Mouse (Mus musculus) megakaryocyte, adult 5-6 weeks (primary cell): ENCODE data around the gene C1qtnf6. TPM values are rescaled to one million over a fixed set of nuclear protein-coding genes. Genes with fewer than 3 reads are reported as not detected.
A peak's percentile ranks its signal among the peaks of the same experiment; 100 is the strongest.

ENCODE experiments used
- ATAC-seq: 2 replicates; pipeline ENCODE4 v1.8.0; 2016; ENCODE audit warnings: mild to moderate bottlenecking, inconsistent platforms; ENCODE audit not compliant: poor library complexity, severe bottlenecking
- total RNA-seq, 2 experiments: library from RNA; stranded (forward) in 1 of 2; stranded (reverse) in 1 of 2; fragments of 153-499, 151-499 nt in 1 of 2; fragments of 221-1000, 200-1000 nt in 1 of 2; gene quantifications; 2 replicates each; pipeline versions ENCODE4 v1.2.3 to v1.2.4; 2015 to 2017

The C1qtnf6 gene
- total RNA-seq, 2 experiments from 2014 or later = 2.7 TPM; not detected in 1

DNA sequence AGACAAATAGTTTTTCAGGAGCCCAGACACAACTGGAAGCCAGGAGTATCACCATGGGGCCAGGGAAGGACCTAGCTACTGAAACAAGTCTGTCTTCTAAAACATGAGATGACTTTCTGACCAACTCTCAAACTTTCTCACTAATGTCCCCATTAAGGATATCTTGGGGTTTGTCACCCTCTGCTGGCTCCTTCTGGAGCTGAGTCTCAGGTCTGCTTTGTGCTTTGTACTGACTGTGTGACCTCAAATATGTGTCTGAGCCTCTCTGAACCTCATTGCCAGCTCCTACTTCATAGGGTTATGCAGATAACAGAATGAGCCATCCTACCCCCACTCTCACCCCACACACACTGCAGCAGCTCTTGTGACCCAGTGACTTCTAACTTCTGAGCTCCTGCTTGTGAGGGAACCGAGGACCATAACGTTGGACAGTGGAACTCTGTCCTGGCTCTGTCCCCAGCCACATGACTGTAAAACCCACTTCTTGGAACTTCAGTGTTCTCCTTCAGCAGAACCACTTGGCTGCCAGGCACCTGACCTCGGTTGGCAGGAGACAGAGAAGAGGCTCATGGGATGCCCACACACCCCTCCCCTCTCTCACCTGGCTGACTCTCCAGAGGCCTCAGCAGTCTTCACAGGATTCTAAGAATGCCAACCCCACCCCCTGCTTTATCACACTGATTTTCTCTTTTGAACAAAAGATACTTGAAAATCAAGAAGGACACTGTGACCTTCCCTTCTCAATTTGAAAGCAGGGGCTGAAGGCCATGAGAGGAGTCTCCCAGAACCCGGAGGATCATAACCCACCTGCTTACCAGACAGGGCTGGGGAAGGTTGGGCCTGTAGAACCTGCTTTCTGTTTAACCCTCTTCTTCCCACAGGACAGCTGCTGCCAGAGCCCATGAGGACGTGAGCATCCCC lies 16.5 kb upstream of the C1qtnf6 start:
- ATAC-seq = no peak

DNA sequence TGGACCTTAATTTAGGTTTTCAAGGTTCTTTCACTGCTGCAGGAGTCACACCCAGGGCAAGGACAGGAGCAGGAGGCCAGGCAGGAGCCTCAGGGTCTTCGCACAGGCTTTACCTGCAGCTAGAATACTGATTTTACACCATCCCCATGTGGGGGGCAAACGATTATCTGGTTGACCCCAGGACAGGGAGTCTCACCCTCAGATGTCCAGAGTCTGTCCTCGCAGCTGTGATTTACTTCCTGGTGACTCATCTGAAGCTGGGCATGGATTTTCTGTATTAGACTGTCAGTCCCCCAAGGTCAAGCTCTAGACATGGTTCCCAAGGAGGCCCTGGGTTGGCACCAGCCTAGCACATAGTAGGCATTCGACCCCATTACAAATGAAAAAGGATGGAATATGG lies 14.8 kb upstream of the C1qtnf6 start:
- ATAC-seq = no peak

DNA sequence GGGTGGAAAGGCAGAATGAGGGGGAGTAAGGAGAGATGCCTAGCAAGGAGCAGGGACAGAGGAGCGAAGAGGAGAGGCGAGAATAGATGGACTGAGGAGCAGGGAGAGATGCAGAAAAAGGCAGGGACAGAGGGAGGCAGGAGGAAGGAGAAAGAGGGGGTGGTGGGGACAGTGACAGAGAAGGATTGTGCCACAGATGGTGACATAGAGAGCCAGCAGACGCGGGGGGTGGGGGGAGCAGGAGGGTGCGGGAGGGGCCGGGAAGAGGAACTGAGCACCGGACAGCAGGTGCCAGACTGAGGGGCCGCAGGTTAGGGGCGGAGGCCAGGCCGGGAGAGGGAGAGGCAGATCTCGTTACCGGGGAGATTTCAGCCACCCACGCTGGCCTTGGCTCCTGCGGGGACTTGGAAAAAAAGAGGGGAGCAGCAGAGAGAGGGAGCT lies 13.4 kb upstream of the C1qtnf6 start, which contains the start of gene Sstr3:
Sstr3 (minus strand) TSS at position 125 of the 441 bp plus-strand sequence.
- ATAC-seq = peak; percentile 47; the same call in 1 of the 2 replicates

DNA sequence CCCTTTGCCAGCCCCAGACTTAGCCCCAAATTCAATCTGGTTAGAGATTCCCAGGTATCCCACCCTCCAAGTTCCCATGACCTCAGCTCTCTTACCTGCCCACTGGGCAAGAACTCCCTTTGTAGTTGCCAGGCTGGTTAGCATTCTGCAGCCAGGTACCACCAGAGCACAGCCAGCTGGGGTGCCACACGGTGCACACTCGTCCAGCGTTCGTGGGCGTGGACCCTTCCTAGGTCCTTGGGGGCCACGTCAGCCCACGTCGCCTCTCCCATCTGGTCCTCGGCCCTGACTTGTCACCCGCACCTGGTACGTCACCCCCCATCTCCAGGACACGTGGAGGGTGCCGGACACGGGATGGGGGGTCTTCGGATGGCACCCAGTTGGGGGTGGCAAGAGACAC lies 12.8 kb upstream of the C1qtnf6 start:
- no peak for ATAC-seq

DNA sequence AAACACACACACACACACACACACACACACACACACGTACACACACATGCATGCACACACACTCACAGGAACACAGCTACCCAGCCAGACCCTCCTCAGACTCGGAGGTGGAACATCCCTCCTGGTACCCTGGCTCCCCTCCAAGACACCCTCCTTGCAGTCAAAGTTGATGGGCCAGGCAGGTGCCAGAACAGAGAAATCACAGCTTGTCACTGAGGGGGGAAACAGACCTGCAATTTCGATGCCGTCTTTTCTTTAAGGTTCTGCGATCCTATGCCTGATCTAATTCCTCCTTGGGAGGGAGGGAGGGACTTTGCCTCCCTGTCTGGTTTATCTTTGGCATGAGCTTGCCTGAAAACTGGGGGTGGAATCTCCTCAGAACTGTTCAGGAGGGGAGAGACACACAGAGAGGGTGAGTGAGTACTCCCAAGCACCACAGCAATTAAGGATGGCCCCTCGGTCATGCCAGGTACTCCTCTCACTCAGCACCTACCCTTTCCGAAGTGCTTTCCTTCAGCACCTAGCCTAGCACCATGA lies 11.6 kb upstream of the C1qtnf6 start:
- no peak for ATAC-seq

DNA sequence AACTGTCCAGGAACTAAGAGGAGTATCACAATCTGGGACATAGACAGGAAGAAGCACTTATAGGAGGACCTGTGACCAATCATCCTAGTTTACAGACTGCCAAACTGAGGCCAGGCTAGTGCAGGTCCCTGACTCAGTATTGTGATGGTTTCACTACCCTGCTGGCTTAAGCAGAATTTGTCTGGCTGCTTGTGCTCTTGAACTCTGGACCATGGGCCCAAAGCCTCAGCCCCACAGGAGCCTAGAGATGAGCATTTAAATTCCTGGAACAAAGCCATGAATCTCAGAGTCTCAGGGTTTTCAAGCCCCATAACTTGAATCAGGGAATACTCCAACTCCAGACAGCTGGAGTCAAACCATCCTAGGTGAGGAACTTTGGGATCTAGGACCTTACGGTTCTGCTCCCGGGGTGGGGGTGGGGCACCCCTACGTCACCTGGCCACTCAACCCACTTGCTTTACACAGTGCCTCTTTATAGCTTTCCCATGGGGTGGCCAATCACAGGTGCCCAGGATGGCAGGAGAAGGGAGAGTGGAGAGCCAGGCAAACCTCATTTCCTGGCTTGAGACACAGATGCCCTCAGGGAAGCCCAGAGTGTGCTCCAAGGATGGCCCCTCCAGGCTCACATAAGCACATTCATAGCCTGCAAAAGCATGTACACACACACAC lies 11.0 kb upstream of the C1qtnf6 start:
- ATAC-seq = no peak

DNA sequence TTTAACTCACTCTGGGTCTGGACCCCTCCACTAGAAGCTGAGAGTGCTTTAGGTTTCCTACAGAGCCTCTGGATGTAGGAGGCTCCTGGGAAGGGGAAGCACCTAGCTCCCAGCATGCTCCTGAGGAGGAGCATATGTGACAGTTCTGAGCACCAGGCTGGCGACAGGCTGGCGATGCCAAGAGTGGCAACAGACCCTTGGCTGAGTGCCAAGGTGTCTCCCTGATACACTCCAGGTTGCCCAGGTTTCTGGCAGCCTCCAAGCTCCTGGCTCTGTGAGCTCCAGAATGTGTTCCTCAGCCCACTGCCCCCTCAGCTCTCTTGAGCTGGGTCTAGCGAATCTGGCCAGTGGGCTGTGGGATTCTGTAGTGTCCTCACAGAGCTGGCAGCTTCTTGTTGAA lies 10.4 kb upstream of the C1qtnf6 start:
- no peak for ATAC-seq

DNA sequence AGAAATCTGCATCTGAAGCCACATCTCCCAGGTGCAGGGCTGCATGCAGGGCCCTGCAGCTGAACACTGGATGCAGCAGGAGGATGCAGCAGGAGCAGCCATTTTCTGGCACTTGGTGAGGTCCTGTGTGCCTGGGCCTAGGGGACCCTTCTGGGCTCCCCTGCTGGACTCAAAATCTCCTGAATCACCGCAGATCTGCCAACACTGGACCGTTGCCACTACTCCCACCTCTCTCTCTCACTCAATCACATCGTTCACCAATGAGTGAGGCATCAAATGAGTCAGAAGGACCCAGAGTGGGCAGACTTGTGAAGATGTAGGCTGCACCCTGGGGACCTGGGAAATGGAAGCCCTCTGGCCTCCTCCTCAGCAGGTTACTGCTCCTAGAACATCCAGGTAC lies 9.8 kb upstream of the C1qtnf6 start:
- ATAC-seq = no peak

DNA sequence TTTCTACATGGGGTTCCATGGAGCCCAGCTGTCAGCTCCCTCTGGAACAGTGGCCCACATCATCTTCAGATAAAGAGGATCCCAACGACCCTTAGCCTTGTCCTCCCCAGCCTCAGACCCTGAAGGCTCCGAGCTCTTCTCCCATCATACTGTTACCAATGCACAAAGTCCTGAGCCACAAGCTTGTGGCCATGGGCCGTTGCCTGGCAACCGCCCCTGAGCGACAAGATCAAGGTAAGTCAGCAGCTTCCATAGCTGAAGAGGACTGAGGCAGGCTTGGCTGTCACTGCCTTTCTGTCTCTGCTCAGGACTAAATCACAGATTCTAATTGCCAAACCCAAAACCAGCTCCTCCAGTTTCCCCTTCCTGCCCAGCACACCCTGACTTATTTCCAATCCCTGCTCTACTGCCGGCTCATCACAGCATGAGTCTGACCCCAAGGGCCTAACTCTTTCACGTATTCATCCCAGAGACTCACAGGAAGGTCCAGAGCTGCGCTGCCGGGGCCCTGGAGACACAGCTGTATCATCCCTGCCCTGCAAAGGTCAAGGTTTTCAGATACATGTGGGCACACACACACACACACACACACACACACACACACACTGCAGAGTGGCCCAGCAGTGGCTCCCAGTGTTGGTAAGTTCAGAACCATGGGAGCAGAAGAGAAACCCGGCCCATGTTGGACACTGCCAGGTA lies 4.7 kb upstream of the C1qtnf6 start:
- ATAC-seq = no peak

DNA sequence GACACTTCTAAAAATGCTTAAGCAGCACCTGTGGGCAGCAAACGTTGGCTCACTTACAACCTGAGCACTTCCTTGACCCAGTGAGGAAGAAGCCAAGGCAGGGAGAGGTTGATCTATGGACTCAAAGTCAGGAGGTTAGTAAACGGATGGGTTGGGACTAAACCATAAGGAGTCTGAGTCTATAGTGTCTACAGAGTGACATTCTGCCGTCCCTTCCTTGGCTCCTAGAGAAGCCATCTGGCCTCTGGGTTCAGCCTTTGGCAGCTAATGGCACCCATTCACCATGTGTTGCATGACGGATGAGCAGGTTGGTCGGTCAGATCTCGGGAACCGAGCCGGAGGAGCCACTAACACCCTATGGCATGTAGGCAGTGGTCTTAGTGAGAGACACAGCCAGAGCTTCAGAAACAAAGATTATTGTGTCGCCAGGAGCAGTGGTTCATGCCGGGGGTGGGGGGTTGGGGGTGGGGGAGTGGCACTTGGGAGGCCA lies 2.2 kb upstream of the C1qtnf6 start:
- no peak for ATAC-seq

DNA sequence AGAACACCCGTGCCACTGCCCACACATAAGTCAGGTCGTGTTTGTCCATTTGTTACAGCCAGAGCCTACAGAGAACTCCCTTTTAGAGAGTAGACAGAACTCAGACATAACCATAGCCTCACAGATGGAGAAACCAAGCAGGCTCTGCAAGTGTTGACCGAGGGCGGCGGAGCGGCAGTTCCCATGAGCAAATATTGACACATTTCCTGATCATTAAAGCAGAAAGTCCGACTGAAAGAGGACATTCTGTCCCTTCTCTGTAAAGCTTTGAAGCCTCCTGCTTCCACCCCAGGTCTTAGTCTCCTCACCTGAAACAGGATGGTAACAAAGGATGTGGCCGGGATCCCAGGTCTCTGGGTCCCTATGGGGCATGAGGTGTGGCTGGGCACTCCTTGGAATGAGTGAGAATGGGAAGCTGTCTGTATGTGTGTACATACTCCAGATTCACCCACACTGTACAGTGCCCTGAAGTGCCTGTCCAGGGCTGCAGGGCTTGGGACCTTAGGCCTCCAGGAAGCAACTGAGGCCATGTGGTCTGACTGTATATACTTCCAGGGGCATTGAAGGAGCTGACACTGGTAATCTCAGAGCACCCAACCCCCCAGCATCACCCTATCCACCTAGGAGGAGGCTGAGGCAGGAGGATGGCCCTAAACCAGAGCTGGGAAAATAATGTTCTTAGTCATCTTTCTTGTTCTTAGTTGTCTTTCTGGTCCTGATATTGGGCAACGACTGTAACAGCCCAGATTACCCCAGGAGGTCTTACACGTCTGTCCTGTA lies 1.5 kb upstream of the C1qtnf6 start:
- no peak for ATAC-seq

DNA sequence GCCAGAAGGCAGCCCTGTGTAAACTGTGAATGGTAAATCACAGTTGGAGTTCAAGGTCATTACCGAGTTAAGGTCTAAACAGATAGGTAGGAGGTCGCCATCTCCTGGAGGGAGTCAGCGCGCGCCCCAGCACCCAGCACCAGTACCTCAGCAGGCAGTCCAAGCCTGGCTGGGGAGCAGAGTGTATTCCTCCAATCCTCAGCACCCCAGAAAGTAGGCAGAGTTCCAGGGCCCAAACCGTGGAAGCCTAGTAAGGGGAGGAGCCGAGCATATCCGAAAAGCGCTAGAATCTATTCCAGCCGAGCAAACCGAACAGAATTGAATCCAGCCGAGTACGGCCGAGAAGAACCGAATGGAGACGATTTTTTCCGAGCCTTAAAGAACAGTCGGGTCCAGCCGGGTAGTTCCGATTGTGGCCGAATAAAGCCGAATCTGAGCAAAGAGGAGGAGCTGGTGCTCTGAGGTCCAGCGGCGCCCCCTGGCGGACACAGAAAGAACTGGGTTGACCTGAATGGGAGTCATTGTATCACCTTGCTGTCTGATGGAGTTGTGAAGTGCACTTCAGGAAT lies 769 bp upstream of the C1qtnf6 start:
- peak; percentile 90 for ATAC-seq

DNA sequence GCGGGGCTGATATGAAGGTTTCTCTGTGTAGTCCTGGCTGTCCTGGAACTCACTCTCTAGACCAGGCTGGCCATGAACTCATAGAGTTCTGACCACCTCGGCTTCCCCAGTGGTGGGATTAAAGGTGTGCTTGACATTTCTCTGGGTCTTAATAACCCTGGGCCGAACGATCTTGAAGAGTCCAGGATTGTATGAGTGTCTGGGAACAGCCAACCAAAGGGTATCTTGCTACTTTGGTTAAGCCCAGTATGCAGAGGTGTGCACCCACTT lies 170 bp upstream of the C1qtnf6 start:
- ATAC-seq = no peak

DNA sequence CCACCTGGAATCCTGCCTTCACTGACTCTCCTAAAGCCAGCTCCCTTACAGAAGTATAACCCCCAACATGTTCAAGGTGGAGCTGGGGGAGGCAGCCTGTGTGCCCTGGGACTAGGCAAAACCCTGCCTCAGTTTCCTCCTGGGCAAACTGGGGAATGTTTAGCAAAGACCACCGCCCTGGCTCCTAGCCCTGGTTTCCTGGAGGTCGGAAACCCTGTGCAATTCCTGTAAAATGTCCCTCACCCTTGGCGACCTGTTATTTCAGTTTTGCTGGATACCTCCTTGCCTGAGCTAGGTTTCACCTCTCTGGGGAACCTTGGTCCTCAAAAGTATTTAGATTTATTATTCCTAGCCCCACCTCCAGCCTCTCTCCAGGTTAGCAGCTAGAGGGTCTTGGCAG lies 1.1 kb downstream of the C1qtnf6 start:
- no peak for ATAC-seq

DNA sequence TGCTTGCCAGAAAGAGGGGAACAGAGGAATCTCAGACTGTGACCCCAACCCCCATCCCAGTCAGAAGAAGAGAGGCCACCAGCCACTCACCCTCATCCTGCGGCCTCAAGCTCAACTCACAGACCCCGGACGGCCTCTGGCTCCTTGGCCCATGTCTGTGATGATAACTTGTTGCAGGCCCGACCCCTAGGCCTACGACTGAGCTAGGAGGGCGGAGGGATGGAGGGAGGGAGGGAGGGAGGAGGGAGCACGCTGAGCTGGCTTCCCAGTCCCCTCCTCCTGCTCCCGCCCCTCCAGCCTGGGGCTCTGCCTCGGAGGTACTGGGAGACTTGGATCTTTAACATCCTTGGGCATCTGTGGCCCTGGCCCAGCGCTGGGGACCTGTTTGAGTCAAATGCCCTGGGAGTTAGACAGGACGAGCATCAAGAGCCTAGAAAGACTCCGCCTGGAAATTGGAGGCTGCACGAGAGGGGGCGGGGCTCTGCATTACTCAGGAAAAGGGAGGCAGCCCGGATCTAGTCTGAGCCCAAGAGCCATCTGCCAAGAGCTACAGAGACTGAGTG lies 1.7 kb downstream of the C1qtnf6 start:
- ATAC-seq = no peak

DNA sequence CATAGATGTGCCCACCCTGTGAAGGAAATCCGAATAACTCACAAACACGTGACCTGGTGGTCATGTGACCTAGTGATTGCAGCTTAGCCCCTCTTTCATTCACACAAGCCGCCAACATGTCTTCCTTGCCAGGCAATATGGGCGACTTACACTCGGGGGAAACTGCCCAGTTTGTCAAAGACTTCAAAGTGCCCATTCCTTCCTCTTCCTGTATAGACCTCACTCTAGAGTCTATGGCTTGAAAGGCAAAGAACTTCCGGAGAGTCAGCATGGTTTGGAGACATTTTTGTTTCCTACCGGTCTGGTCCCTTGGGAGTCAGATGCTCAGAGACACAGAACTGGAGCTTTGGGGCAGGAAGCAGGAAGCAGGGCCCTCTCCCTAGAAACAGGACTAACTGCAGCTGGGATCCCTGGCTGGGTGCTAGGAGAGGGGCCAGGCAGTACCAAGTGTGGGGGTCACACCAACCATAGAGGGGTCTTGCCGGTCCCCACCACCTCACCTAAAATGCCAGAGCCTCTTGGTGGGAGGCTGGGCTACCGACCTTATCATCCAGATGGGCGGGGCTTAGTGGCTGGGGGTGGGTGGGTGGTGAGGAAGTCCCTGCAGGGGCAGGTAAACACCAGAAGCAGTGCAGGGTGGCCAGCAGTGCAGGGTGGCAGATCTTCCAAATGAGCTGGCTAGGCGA lies 2.3 kb downstream of the C1qtnf6 start:
- no peak for ATAC-seq

DNA sequence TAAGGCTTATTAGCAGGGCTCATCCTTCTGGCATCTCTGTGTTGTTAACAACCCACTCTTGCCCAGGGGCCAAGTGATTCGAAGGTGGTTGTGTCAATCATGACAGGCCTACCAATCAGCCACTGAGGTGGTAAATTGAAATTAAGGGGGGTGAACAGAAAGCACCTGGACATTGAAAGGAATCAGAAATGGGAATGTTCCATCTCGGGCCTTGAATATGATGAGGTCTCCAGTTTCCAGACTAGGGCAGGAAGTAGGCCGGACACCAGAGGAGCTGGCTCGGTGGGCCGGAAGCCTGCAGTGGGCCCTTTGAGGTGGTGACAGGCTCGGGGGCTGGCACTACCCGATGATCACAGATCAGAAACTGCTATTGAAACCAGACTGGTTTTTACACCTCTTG lies 3.2 kb downstream of the C1qtnf6 start:
- peak; percentile 31; the same call in 1 of the 2 replicates for ATAC-seq

DNA sequence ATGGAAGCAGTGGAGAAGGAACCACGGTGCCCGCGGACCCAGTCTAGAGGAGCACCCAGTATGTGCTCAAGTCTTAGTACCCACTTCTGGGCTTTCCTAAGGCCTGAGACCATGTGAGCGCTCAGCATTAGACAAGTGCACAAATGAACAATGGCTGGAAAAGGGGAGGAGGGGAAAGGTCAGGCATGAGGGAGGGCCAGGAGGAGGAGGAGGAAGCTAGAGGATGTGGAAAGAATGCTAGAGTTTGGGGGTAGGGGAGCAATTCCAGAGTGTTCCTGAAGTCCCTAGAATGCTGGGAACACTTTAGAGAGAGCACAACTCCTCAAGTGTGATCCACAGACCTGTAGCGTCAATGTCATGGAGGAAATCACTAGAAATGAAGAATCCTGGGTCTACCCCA lies 7.1 kb downstream of the C1qtnf6 start:
- ATAC-seq = no peak

DNA sequence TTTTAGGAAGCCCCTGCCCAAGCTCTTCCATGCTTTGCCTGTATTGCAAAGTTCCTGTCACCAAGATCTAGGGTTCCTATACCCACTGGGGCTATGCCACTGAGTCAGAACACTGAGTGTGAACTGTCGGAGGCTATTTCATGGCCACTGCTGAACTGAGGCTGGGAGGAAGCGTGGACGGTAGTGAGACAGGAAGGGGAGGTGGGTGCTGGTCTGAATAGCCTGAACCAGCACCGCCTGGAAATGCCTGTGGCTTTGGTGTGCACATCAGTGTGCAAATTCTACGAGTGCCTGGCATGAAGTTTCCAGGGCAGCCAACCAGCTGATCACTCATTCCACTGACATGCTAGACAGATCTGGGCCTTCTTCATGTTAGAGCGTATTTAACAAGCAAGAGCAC lies 9.3 kb downstream of the C1qtnf6 start:
- ATAC-seq = no peak
